Mouse (Mus musculus): Measurements from ENCODE around the gene Ptgir. TPM values are rescaled to one million over a fixed set of nuclear protein-coding genes. Genes with fewer than 3 reads are reported as not detected.

Gene Ptgir
- total RNA-seq, 2 experiments from 2014 or later, result 0.14 to 0.16 TPM

DNA sequence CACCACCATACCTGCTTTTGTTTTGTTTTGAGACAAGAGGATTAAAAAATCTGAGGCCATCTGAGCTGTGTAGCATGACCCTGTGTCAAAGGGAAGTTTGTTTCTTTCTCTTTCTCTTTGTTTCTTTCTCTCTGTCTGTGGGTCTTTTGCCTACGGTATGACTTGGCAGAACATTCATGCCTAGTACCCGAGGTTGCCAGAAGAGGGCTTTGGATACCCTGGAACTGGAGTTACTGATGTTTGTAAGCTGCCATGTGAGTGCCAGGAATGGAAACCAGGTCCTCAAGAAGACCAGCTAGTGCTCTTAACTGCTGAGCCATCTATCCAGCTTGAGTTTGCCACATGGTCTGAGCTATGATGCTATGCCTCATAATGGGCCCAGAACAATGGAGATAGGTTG is 22.1 kb downstream of the Ptgir start:
- DNase-seq (ENCODE audit: low spot score in 2 of 2), result no peak
- intact Hi-C loops (cut with DNase I), result loop anchor here (10.0 kb wide), 1 partner anchor 1004 kb away; the partner anchor contains the start of gene Selenow

DNA sequence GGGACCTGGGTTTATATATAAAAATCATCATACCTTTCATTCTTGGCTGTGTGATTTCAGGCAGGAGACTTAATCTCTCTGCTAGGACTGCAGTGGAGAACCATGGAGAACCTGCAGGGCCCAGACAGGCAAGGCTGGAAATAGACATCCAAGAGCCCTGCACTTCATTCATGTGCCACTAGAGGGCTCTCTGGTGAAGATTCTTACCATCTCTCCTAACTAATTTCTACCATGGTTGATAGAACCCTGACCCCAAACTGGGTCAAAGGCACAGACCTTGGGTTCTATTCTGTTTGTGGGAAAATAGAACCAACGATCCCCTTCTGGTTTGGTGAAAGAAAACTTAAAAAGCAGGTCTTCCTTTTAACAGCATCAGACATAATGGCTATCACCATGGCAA is 24.6 kb downstream of the Ptgir start:
- intact Hi-C loops (cut with DNase I), result loop anchor here (5.0 kb wide), 1 partner anchor 121 kb away; no protein-coding TSS in a partner anchor
- peak; percentile 84 to 89 for DNase-seq (ENCODE audit: low spot score in 2 of 2)

DNA sequence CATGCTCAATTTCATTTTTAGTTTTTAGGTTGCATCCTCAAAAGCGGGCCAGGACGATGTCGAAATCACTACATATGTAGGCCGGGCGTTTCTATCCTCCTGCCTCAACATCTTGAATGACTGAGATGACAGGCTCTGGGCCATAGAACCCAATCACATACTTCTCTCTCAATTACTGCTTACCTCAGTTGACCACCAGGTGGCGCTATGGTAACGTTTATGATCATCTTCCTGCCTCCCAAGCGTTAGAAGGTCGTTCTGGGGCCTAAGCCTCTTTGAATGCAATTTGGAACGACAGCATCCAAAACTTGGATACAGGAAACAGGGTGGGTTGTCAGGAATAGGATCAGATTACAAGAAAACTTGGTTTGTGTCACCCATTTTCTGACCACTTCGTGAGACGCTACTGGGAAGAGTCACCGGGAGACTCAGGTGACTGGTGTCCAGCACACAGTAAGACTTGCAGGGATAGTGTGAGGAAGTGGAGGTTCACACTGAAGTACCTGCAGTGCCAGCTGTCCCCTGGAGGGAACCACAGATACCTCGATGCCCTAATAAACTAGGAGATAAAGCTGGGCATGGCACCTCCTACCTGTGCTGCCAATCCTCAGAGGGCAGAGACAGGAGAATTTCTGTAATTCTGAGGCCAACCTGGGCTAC is 25.8 kb downstream of the Ptgir start:
- intact Hi-C loops (cut with DNase I), result loop anchor here (1.0 to 5.0 kb wide), 4 partner anchors 18 to 134 kb away; no protein-coding TSS in a partner anchor
- peak; percentile 90 to 94 for DNase-seq (ENCODE audit: low spot score in 2 of 2)

DNA sequence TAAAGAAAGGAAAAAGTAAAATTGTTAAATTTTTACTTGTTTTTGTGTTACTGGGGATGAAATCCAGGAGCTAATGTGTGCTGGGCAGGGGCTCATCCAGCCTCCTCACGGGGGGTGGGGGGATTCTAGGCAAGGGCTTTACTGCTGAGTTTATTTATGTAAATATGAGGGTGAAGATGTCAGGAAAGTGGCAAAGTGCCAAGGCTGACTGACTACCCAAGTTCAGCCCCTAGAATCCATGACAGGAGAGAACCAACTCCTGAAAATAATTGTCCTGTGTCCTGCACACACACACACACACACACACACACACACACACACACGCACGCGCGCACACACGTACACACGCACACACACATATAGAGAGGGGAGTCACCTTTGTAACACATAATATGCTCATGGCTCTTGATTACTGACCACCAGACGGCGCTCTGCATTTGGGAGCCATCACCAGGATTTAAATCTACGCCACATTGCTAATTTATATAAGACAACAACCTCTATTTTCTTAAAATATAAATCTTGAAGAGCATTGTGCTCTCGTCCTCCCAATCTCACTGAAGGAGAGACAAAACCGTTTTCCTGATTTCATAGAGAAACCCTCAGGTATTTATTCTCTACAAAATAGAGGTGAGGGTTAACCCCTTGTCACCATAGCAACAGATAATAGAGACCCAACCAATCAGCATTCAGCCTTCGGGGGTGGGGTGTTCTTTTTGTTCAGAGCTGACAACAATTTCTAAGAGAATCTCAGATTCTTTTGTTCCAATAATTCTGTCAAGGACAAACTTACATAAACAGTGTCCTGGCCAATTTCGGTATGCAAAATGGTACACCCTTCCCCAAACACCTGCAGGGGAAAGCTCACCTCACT is 26.7 kb downstream of the Ptgir start:
- DNase-seq (ENCODE audit: low spot score in 2 of 2), result peak; percentile 77 to 78

DNA sequence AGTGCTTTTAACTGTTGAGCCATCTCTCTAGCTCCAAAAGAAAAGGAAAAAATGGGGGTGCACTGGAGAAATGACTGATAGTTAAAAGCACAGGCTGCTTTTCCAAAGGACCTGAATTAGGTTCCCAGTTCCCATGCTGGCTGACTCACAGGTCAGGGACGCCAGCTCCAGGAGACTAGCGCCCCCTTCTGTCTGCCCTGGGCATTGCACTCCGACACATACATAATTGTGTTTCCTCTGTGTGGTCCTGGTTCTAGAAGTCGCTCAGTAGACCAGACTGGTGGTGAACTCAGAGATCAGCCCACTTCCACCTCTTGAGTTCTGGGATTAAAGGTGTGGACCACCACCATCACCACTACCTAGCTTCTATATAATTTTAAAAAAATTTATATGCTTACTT is 31.0 kb downstream of the Ptgir start:
- intact Hi-C loops (cut with DNase I), result no loop called here

More for the DNA sequence above, 26.7 kb downstream of the Ptgir start:
- intact Hi-C loops (cut with DNase I), result loop anchor here (1.0 to 5.0 kb wide), 4 partner anchors 17 to 133 kb away; no protein-coding TSS in a partner anchor

DNA sequence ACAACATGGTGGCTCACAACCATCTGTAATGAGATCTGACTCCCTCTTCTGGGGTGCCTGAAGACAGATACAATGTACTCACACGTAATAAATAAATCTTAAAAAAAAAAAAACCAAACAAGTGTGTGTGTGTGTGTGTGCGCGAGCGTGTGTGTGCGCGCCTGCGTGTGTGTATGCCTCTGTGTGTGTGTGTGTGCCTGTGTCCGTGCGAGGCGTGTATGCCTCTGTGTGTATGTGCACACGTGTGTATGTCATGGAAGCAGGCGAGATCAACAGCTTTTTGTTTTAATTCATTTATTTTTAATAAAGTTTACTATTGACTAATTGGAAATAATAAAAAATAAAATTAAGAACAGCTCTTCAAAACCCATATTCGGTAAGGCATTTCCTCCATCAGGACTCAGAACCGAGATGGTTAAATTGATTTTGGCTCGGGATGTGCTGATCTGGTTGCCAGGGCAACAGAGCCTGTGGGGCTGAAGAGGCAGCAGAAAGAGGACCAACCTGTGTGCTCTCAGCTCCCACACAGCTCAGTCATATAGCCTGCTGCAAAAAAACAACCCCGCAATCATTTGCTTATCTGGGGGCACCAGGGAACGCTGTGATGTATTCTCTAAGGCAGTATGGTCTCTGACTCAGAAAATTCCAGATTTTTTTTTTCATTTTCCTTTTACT is 32.0 kb downstream of the Ptgir start:
- intact Hi-C loops (cut with DNase I), result no loop called here
- peak; percentile 71 to 83 for DNase-seq (ENCODE audit: low spot score in 2 of 2)

More for the DNA sequence above, 31.0 kb downstream of the Ptgir start:
- DNase-seq (ENCODE audit: low spot score in 2 of 2), result no peak

DNA sequence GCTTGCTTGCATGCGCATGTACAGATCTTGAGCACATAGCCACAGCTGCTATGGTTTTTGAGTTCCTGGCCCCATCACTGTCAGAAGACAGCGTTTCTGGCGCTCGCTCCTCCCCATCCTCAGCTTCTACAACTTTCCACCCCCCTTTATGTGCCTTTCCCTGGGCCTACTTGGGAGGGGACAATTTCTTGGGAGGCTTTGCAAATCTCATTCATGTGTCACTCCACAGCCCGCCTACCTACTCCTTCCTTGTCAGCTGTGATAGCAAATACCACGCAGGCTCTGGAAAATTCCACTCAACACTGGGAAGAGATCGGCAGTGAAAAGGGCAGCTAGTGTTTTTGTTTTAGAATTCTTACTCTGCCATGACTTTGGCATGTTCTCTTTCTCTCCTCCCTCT is 34.0 kb downstream of the Ptgir start:
- intact Hi-C loops (cut with DNase I), result no loop called here
- peak; percentile 78 to 95 for DNase-seq (ENCODE audit: low spot score in 2 of 2)

DNA sequence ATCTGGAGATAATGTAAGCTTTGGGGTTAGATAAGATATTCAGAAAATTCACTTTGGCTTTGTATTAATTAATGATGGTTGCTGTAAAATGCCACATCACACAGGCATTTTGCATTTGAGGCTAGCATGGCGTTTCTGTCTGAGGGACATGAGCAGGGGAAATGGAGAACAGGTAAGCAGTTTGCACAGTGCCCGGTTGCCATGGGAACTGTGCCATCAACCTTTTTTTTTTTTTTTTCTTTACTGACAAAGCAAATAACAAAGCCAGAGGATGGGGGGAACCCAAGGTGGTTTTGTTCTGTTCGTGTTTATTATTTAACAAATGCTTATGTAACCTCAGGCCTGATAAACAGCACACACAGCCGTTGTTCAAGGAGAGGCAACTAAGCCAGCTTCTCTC is 36.6 kb downstream of the Ptgir start:
- no peak for DNase-seq (ENCODE audit: low spot score in 2 of 2)
- intact Hi-C loops (cut with DNase I), result no loop called here

DNA sequence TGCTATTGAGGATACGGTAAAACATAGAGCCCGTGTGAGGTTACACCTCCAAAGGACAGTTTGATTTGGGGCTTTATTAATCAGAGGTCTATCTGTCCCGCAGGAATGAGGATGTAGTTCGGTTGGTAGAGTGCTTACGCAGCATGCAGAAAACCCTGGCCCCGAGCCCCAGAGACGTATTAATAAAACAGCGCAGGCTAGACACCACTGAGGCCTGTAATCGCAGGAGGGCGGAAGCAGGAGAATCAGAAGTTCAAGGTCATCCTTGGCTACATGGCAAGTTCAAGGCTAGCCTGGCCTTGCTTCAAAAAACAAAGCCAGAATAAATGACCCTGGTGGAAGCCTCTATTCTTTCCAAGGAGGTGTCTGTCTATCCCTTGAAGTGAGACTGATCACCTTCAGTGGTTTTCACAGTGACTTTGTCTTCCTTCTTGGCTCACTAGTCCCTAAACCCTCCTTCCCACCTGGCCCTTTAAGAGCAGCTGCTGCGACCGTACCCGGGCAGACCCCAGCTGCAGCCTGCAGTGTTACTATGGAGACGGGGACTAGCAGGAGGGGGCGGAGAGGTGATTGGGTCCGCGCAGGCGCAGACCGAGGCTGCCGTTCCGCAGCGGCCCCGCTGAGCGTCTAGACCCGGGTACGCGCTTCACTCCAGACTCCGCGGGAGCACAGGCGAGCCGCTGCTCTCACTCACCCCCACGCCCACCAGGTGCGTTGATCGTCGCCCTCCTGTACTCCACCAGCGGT is 37.9 kb downstream of the Ptgir start, which contains the start of gene Pnmal2:
Gene Pnmal2, plus strand, starts transcription at position 622 of the 747 bp plus-strand sequence.
- intact Hi-C loops (cut with DNase I), result loop anchor here (2.0 kb wide), 1 partner anchor 19 kb away; the partner anchor contains the start of gene Calm3
- DNase-seq (ENCODE audit: low spot score in 2 of 2), result peak; percentile 89 to 93

DNA sequence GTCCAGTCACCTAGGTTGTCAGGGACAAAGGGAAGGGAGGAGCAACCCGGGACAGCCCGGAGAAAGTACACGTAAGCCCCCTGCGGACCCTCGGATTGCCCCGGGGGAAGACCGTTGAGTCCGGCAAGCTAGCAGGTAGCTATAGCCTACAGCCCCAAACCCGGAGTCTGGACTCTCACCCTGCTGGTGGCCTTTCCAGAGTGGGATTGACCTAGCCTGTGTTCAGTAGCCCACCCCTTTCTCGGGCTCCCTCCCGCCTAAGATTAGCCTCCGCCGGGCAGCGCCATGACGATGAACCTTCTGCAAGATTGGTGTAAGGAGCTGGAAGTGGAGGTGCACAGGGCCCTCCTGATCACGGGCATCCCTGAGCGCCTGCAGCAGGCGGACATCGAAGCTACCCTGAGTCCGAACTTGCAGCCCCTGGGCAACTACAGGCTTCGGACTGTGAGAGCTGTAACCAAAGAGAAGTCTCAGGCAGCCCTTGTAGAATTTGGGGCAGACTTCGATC is 38.6 kb downstream of the Ptgir start:
- intact Hi-C loops (cut with DNase I), result loop anchor here (2.0 kb wide), 1 partner anchor 20 kb away; the partner anchor contains the start of gene Calm3
- no peak for DNase-seq (ENCODE audit: low spot score in 2 of 2)

DNA sequence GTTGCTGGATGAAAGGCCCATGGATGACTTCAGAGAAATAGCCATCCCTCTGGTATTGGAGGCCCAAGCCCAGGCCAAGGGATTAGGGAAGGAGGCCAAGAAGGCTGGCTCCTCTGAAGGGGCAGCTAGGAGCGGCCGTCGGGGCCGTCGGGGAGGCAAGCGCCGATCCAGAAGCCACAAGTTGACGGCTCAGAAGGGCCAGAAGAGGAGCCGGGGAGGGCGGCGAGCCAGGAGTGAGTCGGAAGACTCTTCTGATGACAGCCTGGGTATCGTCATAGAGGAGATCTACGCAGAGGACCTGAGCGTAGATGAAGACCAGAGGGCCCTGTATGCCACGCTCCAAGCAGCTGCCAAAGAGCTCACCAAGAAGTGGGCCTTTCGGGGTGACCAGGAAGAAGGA is 39.1 kb downstream of the Ptgir start:
- intact Hi-C loops (cut with DNase I), result loop anchor here (2.0 kb wide), 1 partner anchor 21 kb away; the partner anchor contains the start of gene Calm3
- no peak for DNase-seq (ENCODE audit: low spot score in 2 of 2)

DNA sequence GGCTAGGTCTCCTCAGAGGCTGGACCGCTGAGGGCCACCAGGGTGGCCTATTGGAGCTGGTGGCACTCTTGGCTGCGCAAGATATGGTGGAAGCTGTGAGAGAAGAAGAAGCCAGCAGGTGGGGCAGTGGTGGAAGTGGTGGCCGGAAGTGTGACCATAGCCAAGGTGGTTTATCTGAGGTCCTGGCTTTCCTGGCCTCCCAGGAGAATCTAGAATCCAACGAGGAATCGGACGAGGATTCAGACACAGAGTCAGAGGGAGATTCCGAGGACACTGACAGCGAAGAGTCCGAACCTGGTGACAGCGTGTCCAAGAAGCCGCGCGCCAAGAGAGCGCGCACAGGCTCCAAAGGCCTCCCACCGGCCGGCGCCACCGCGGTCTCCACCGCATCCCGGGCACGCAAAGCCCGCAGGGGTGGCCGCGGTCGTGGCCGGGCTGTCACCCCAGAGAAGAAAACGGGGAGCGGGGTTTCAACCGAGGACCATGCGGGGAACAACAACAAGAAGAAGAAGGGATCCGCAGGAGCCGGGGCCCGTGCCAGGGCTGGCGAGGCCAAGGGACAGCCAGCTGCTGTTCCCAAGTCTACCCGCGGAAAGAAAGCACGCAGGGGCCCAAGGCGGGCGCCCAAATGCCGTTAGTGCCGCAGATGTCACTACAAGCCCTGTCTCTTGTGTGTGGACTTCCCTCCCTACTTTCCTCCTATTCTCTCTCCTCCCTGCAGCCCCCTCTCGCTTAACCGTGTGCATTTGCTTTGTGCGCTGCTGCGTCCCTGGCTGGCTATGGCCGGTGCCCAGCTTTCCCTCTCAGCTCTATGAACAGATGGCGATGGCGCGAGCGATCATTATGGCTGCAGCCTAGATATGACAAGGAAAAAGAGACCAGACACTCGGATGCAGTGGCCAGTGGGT is 40.4 kb downstream of the Ptgir start:
- DNase-seq (ENCODE audit: low spot score in 2 of 2), result peak in 1 of 2 experiments; percentile 51
- intact Hi-C loops (cut with DNase I), result no loop called here

DNA sequence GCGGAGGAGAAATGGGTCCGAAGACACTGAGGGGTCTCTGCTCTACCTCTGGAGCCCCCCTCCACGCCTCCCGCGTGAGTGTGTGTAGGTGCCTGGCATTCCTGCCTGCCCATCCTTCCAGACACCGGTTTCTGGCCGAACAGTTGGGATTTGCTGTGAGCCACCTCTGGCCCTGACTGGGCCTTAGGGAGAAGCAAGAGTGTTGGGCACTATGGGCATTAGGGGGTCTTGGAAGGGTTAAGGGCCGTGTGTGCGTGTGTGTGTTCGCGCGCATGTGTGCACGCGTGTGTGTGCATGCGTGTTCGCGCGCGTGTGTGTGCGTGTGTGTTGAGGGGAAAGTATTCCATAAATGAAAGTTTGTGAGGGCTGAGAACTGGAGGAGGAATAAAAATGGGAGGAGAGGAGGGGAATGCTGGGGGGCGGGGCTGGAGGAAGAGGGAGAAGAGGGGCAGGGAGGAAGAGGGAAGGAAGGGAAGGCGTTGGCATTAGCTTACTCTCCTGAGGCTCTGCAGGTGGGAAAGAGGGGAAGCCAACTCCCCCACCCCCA is 41.1 kb downstream of the Ptgir start:
- peak in 1 of 2 experiments; percentile 66 for DNase-seq (ENCODE audit: low spot score in 2 of 2)
- intact Hi-C loops (cut with DNase I), result no loop called here

DNA sequence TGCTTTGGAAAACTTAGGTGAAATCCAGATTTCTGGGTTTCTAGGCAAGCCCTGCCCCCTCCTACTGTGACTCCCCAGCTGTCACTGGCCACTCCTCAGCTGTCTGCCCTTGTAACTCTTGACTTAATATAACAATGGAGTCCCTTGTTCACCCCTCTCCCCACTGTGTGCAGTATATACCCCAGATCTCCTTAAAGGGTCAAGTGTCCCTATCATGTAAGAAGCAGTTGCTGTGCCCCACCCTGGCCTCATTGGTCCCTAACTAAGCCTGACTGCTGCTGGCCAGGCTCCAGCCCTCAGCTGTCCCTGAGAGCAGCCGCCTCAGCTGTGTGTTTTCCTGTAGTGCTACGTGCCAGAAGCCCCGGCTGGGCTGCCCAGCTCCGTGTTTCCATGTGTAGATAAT is 41.7 kb downstream of the Ptgir start:
- DNase-seq (ENCODE audit: low spot score in 2 of 2), result no peak
- intact Hi-C loops (cut with DNase I), result no loop called here

DNA sequence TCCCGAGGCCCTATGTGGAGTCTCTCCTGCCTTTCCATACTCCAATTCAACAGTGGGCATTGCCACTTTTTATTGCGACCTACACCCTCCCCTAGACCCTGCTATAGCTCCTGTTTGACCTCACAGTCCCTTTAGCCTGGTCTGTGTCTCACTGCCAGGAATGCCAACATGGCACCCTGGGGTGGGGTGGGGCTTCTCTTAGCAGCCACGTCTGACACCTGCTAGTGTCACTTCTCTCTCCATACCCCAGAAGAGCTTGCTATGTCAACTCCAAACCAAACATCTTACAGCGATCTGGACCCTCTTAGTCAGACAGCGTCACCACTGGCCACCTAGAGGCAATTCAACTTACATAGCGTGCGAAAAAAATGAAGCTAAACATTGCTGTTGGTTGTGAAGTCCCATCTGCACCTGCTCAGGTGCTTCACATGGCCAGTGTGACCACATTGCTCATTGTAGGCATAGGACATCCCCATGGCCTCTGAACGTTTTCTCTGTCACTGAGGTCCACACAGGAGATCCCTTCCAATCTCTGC is 42.7 kb downstream of the Ptgir start:
- DNase-seq (ENCODE audit: low spot score in 2 of 2), result no peak
- intact Hi-C loops (cut with DNase I), result no loop called here

DNA sequence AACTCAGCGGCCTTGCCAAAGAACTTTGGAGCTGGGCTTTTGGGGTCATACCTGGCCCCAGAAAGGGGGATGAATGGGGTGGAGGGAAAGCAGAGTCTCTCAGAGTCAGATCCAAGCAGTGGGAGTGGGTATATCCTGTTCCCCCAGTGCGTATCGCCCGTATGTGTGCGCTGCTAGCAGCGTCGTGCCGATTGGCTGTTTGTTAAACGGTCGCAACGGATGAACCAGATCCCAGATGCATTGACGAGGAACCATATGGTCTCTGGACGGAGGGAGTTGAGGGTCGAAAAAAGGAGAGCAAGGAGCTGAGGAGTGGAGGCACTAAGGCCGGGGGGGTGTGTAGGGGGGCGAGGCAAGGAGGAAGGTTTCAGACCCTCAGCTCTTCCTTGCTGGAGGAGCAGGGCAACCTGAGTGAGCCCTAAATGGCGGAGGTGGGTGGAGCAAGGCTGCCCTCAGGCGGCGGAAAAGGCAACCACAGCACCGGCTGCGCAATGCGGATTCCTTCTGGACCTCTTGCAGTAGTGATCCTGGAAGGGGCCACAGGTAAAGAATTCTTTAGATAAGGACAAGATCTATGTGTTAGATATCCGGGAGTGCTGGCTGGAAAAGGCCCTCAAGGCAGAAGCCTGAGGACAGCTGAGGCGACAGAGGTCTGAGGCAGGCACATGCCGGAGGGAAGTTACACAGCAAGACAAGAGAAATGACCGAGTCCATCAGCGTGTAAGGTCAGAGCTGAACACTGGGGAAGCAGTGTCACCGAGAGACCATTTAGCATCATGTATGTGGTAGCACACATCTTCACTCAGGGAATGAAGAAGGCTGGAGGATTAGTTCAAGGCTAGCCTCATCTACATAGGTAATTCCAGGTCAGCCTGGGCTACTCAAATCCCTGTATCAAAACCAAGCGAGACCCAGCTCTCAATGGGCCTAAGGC is 43.9 kb downstream of the Ptgir start:
- intact Hi-C loops (cut with DNase I), result loop anchor here (1.0 to 5.0 kb wide), 2 partner anchors 18 to 117 kb away; no protein-coding TSS in a partner anchor

More for the DNA sequence above, 43.9 kb downstream of the Ptgir start:
- peak; percentile 88 to 91 for DNase-seq (ENCODE audit: low spot score in 2 of 2)

Measured in left cerebral cortex, postnatal 25 days (tissue).